Mouse (Mus musculus) midbrain, embryonic 11.5 days (tissue): Measurements from ENCODE around the gene Nudt3. TPM values are rescaled to one million over a fixed set of nuclear protein-coding genes. Genes with fewer than 3 reads are reported as not detected.

Source experiments
- ATAC-seq: fragments of 200-750 bp; cut with Nextera tagmentation; 2 replicates; pipeline ENCODE4 v1.8.0; 2017; ENCODE audit warnings: moderate TSS enrichment, moderate library complexity; ENCODE audit not compliant: low FRiP score
- DNase-seq: peaks from one replicate; pipeline ENCODE4 v3.0.0; 2015; ENCODE audit warnings: low spot score; ENCODE audit errors: missing footprints
- H3K27ac ChIP-seq: fragments of 300-500 bp; sonication (generic); 2 replicates; pipeline ENCODE4 v1.5.1; 2014; ENCODE audit warnings: low read depth, low read length
- H3K27me3 ChIP-seq: fragments of 300-500 bp; sonication (generic); 2 replicates; pipeline ENCODE4 v1.6.1; 2014; ENCODE audit warnings: mild to moderate bottlenecking, low read length, moderate library complexity, mixed read lengths; ENCODE audit not compliant: control insufficient read depth, insufficient read depth
- H3K36me3 ChIP-seq: fragments of 300-500 bp; sonication (generic); 2 replicates; pipeline ENCODE4 v1.6.1; 2014; ENCODE audit warnings: mild to moderate bottlenecking, low read length, moderate library complexity, mixed read lengths; ENCODE audit not compliant: control insufficient read depth, insufficient read depth
- H3K4me1 ChIP-seq: fragments of 300-500 bp; sonication (generic); 2 replicates; pipeline ENCODE4 v1.6.1; 2014; ENCODE audit warnings: low read length; ENCODE audit not compliant: control insufficient read depth, insufficient read depth
- H3K4me2 ChIP-seq: fragments of 300-500 bp; sonication (generic); 2 replicates; pipeline ENCODE4 v1.6.1; 2014; ENCODE audit warnings: mild to moderate bottlenecking, moderate library complexity
- H3K4me3 ChIP-seq: fragments of 300-500 bp; sonication (generic); 2 replicates; pipeline ENCODE4 v1.5.1; 2014; ENCODE audit warnings: low read depth, low read length
- H3K9ac ChIP-seq: fragments of 300-500 bp; sonication (generic); 2 replicates; pipeline ENCODE4 v1.6.1; 2014; ENCODE audit warnings: low read length
- H3K9me3 ChIP-seq: fragments of 300-500 bp; sonication (generic); 2 replicates; pipeline ENCODE4 v1.6.1; 2016; ENCODE audit warnings: low read length; ENCODE audit not compliant: control insufficient read depth
- WGBS: fragments of 180-500 bp; shearing (Covaris S2); extraction: QIAGEN DNeasy Blood & Tissue Kit; methylation state at CpG from one replicate; pipeline ENCODE4 v1.1.7; 2014; 5-methylcytosine and 5-hydroxymethylcytosine counted together
- polyA plus RNA-seq: library from polyadenylated mRNA; unstranded; fragments of >200 nt; fragmentation: Nextera tagmentation; extraction: Ambion mirVana; gene quantifications from 2 replicates; pipeline ENCODE4 v1.2.1, GENCODE M21; 2014

Gene Nudt3
- polyA plus RNA-seq, 1 experiment from 2014 or later = 44.5 TPM

- DNase-seq (no peak), ATAC-seq (no peak)
- H3K4me2 ChIP-seq = no peak overlapping the region
- WGBS = 78% methylated on average over 3 of the region's 3 CpGs
- no peaks in the 10 kb centered on the region for H3K27me3 ChIP-seq
- no peak overlapping the region for H3K27ac ChIP-seq
- H3K9me3 ChIP-seq = no peaks in the 10 kb centered on the region
- no peaks in the 10 kb centered on the region for H3K4me1 ChIP-seq
- H3K4me3 ChIP-seq = no peak overlapping the region
- H3K36me3 ChIP-seq = no peaks in the 10 kb centered on the region; the same call in 1 of the 2 replicates
- H3K9ac ChIP-seq = no peak overlapping the region
These were observed 11.8 kb downstream of the Nudt3 start for GRCm38 (mm10) chr17:27611519-27611884.

- DNase-seq (no peak), ATAC-seq (no peak)
- no peaks in the 10 kb centered on the region; the same call in 1 of the 2 replicates for H3K36me3 ChIP-seq
- no peaks in the 10 kb centered on the region for H3K9me3 ChIP-seq
- H3K9ac ChIP-seq = no peak overlapping the region
- H3K4me1 ChIP-seq = no peaks in the 10 kb centered on the region
- no peak overlapping the region for H3K4me2 ChIP-seq
- no peak overlapping the region for H3K4me3 ChIP-seq
- H3K27ac ChIP-seq = no peak overlapping the region
- 87% methylated on average over 10 of the region's 10 CpGs for WGBS
- H3K27me3 ChIP-seq = no peaks in the 10 kb centered on the region
These were observed 12.4 kb downstream of the Nudt3 start for GRCm38 (mm10) chr17:27610679-27611518.

- no peaks in the 10 kb centered on the region for H3K4me1 ChIP-seq
- no peak overlapping the region for H3K27ac ChIP-seq
- H3K4me2 ChIP-seq = no peak overlapping the region
- H3K9me3 ChIP-seq = no peaks in the 10 kb centered on the region
- no peaks in the 10 kb centered on the region; the same call in 1 of the 2 replicates for H3K36me3 ChIP-seq
- DNase-seq (no peak), ATAC-seq (no peak)
- H3K4me3 ChIP-seq = no peak overlapping the region
- H3K27me3 ChIP-seq = no peaks in the 10 kb centered on the region
- 90% methylated on average over 7 of the region's 7 CpGs for WGBS
- H3K9ac ChIP-seq = no peak overlapping the region
These were observed 13.7 kb downstream of the Nudt3 start for GRCm38 (mm10) chr17:27609576-27609975.

GRCm38 (mm10) chr17:27603522-27604234 lies 19.6 kb downstream of the Nudt3 start:
- no peak for DNase-seq
- Histone ChIP-seq H3K4me1 (peaks cover 9% of the 10 kb centered on the region), H3K36me3 (no peaks in the 10 kb centered on the region), H3K9ac (no peak overlapping the region), H3K27me3 (no peaks in the 10 kb centered on the region), H3K4me3 (no peak overlapping the region), H3K27ac (no peak overlapping the region), H3K9me3 (no peaks in the 10 kb centered on the region), H3K4me2 (no peak overlapping the region)
- WGBS = 86% methylated on average over 21 of the region's 21 CpGs
- no peak for ATAC-seq

- no peaks in the 10 kb centered on the region for H3K27me3 ChIP-seq
- no peaks in the 10 kb centered on the region for H3K36me3 ChIP-seq
- H3K4me1 ChIP-seq = peaks cover 9% of the 10 kb centered on the region
- no peak for ATAC-seq
- H3K4me3 ChIP-seq = no peak overlapping the region
- DNase-seq = no peak
- no peaks in the 10 kb centered on the region for H3K9me3 ChIP-seq
- no peak overlapping the region for H3K9ac ChIP-seq
- no peak overlapping the region for H3K27ac ChIP-seq
- no peak overlapping the region for H3K4me2 ChIP-seq
- 82% methylated on average over 2 of the region's 2 CpGs for WGBS
These were observed 20.3 kb downstream of the Nudt3 start for GRCm38 (mm10) chr17:27603036-27603435.

GRCm38 (mm10) chr17:27600869-27601268 lies 22.4 kb downstream of the Nudt3 start:
- WGBS = 80% methylated on average over 5 of the region's 5 CpGs
- H3K27ac ChIP-seq = no peak overlapping the region
- no peak overlapping the region for H3K4me3 ChIP-seq
- no peaks in the 10 kb centered on the region for H3K27me3 ChIP-seq
- H3K4me1 ChIP-seq = peaks cover 9% of the 10 kb centered on the region
- H3K9me3 ChIP-seq = no peaks in the 10 kb centered on the region
- no peak overlapping the region for H3K4me2 ChIP-seq
- ATAC-seq (no peak), DNase-seq (no peak)
- peaks cover 3% of the 10 kb centered on the region; the same call in 1 of the 2 replicates for H3K36me3 ChIP-seq
- no peak overlapping the region for H3K9ac ChIP-seq

- no peaks in the 10 kb centered on the region for H3K27me3 ChIP-seq
- no peak overlapping the region for H3K4me2 ChIP-seq
- ATAC-seq (no peak), DNase-seq (no peak)
- no peak overlapping the region for H3K27ac ChIP-seq
- 91% methylated on average over 3 of the region's 3 CpGs for WGBS
- H3K9ac ChIP-seq = no peak overlapping the region
- peaks cover 9% of the 10 kb centered on the region for H3K4me1 ChIP-seq
- peaks cover 5% of the 10 kb centered on the region; the same call in 1 of the 2 replicates for H3K36me3 ChIP-seq
- no peak overlapping the region for H3K4me3 ChIP-seq
- H3K9me3 ChIP-seq = no peaks in the 10 kb centered on the region
These were observed 23.0 kb downstream of the Nudt3 start for GRCm38 (mm10) chr17:27600286-27600685.

- peaks cover 9% of the 10 kb centered on the region; the same call in 1 of the 2 replicates for H3K36me3 ChIP-seq
- no peak for ATAC-seq
These were observed 26.7 kb downstream of the Nudt3 start for GRCm38 (mm10) chr17:27596376-27597190.

More at GRCm38 (mm10) chr17:27596376-27597190, 26.7 kb downstream of the Nudt3 start:
- Histone ChIP-seq H3K4me2 (no peak overlapping the region), H3K27ac (no peak overlapping the region), H3K4me1 (no peaks in the 10 kb centered on the region; the same call in 1 of the 2 replicates), H3K27me3 (no peaks in the 10 kb centered on the region), H3K9me3 (no peaks in the 10 kb centered on the region), H3K9ac (no peak overlapping the region), H3K4me3 (no peak overlapping the region)
- 88% methylated on average over 21 of the region's 21 CpGs for WGBS
- no peak for DNase-seq
